Mouse (Mus musculus): ENCODE measurements around the gene Edem3. TPM values are rescaled to one million over a fixed set of nuclear protein-coding genes. Genes with fewer than 3 reads are reported as not detected.

Edem3 gene
- polyA plus RNA-seq, 1 experiment = 5.7 TPM

DNA sequence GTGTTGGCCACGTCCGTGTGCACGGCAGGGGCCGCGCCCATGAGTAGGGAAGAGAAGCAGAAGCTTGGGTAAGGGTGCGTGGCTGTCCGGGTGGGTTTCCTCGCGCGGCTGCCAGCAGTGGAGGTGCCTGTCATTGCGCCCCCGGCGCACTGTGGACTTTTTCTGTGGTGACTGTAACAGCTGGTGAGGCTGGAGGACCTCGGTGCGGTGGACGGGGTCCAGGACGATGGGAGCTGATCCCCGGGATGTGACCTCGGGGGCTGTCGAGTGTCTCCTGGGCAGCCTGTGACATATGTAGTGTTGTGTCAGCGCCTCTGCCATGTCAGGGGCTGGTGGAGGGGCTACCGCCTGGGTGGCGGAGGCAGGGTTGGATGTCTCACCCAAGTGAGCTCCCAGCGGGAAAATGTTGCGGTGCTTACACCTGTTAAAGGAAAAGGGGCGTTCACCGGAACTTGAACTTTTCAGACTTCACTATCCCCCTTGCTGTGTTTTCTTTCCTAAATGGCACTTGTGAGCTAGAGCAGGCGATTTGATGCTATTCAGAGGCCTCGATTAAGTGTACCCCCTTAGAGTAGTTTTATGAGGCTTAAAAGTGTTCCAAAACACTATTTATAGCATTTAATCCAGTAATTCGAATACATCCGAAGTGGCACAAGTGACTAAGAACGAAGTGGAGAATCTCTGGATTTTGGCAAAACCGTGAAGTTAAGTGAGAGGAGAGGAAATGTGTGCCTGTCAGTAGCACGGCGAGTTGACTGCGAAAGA lies 671 bp downstream of the Edem3 start:
- peak; percentile 7 for DNase-seq
- WGBS = under 1% methylated on average over 36 of the region's 36 CpGs
- Histone ChIP-seq H3K4me1 (replicated peaks; ENCODE audit: control insufficient read depth, insufficient read depth, low read length) (no peaks in the 10 kb centered on the region; the same call in 1 of the 2 replicates), H3K27me3 (ENCODE audit: control insufficient read depth, insufficient read depth, low read length) (no peaks in the 10 kb centered on the region), H3K27ac (ENCODE audit: control insufficient read depth, insufficient read depth, low read length) (no peak overlapping the region), H3K36me3 (ENCODE audit: control insufficient read depth, insufficient read depth, low read length) (0 out of 2 replicates have a peak, but pooled peaks cover 3% of the 10 kb centered on the region), H3K4me3 (ENCODE audit: control insufficient read depth, insufficient read depth, low read length) (peak overlapping the region; percentile 59)
- TF ChIP-seq POLR2A (IDR thresholded peaks at IDR 0.05; ENCODE audit: control insufficient read depth, extremely low read depth, insufficient read depth, low read length, poor library complexity) (no peak), CTCF (IDR thresholded peaks at IDR 0.05; ENCODE audit: borderline replicate concordance, control insufficient read depth, extremely low read depth, insufficient read depth, low read length, poor library complexity) (0 out of 2 replicates have a peak, but pooled peaks have one; percentile 14)

DNA sequence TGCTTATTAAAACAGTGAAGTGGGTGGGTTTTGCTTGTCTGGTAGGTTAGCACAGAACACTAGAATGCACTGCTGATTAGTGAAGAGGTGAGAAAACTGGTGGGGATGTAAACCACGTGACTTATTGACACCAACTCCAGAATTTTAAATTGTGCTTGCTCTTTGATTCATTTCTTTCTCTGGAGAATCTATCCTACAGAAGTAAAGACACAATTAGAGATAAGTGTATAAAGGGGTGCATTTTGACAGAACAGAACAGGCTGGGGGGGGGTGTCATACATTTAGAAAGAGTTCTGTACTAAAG lies 1.2 kb downstream of the Edem3 start:
- no peak overlapping the region for H3K27ac ChIP-seq (ENCODE audit: control insufficient read depth, insufficient read depth, low read length)
- no peak for DNase-seq
- no peak for TF ChIP-seq POLR2A (IDR thresholded peaks at IDR 0.05; ENCODE audit: control insufficient read depth, extremely low read depth, insufficient read depth, low read length, poor library complexity)
- no peak for TF ChIP-seq CTCF (IDR thresholded peaks at IDR 0.05; ENCODE audit: borderline replicate concordance, control insufficient read depth, extremely low read depth, insufficient read depth, low read length, poor library complexity)
- no peaks in the 10 kb centered on the region for H3K27me3 ChIP-seq (ENCODE audit: control insufficient read depth, insufficient read depth, low read length)
- H3K36me3 ChIP-seq (ENCODE audit: control insufficient read depth, insufficient read depth, low read length) = 0 out of 2 replicates have a peak, but pooled peaks cover 3% of the 10 kb centered on the region
- WGBS = 10% methylated on average over 1 of the region's 1 CpGs
- no peaks in the 10 kb centered on the region; the same call in 1 of the 2 replicates for H3K4me1 ChIP-seq (replicated peaks; ENCODE audit: control insufficient read depth, insufficient read depth, low read length)
- H3K4me3 ChIP-seq (ENCODE audit: control insufficient read depth, insufficient read depth, low read length) = no peak overlapping the region

DNA sequence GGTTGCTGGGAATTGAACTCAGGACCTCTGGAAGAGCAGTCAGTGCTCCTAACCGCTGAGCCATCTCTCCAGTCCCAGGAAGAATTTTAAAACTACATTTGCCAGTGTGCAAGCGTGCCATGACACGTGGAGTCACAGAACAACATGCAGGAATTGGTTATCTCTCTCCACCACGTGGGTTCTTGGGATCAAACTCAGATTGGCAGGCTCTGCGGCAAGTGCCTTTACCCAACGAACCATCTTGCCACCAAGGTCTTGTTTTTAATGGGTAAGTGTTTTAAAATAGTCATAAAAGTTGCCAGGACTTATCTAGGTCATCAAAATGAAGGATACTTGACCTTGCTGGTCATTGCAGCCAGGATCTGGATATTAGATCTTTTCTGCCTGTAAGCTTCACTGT lies 3.1 kb downstream of the Edem3 start:
- DNase-seq = no peak
- no peak overlapping the region for H3K27ac ChIP-seq (ENCODE audit: control insufficient read depth, insufficient read depth, low read length)
- 0 out of 2 replicates have a peak, but pooled peaks cover 3% of the 10 kb centered on the region for H3K36me3 ChIP-seq (ENCODE audit: control insufficient read depth, insufficient read depth, low read length)
- H3K4me1 ChIP-seq (replicated peaks; ENCODE audit: control insufficient read depth, insufficient read depth, low read length) = no peaks in the 10 kb centered on the region; the same call in 1 of the 2 replicates
- no peak overlapping the region for H3K4me3 ChIP-seq (ENCODE audit: control insufficient read depth, insufficient read depth, low read length)
- 94% methylated on average over 6 of the region's 6 CpGs for WGBS
- no peak for TF ChIP-seq POLR2A (IDR thresholded peaks at IDR 0.05; ENCODE audit: control insufficient read depth, extremely low read depth, insufficient read depth, low read length, poor library complexity)
- no peak for TF ChIP-seq CTCF (IDR thresholded peaks at IDR 0.05; ENCODE audit: borderline replicate concordance, control insufficient read depth, extremely low read depth, insufficient read depth, low read length, poor library complexity)
- no peaks in the 10 kb centered on the region for H3K27me3 ChIP-seq (ENCODE audit: control insufficient read depth, insufficient read depth, low read length)

DNA sequence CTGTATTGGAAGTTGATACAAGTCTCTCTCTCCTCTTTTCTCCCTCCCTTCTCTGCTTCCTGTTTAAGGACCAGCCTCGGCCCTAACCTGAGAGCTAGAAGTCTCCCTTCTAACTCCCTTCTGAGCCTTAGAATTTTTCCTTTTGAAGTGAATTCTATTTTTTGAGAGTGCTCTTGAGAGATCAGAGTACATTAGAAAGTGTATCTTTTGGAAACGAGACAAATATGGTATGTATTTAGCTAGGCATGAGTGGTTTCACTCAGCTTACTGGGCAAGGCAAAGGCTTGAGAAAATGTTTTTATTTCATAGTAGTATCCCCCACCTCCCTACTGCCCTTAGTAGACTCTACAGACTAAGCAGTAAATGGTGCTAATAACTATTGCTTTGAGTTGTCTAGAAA lies 3.8 kb downstream of the Edem3 start:
- DNase-seq = no peak
- H3K4me1 ChIP-seq (replicated peaks; ENCODE audit: control insufficient read depth, insufficient read depth, low read length) = no peaks in the 10 kb centered on the region
- H3K27me3 ChIP-seq (ENCODE audit: control insufficient read depth, insufficient read depth, low read length) = no peaks in the 10 kb centered on the region
- TF ChIP-seq POLR2A (IDR thresholded peaks at IDR 0.05; ENCODE audit: control insufficient read depth, extremely low read depth, insufficient read depth, low read length, poor library complexity) (no peak), CTCF (IDR thresholded peaks at IDR 0.05; ENCODE audit: borderline replicate concordance, control insufficient read depth, extremely low read depth, insufficient read depth, low read length, poor library complexity) (no peak)
- H3K4me3 ChIP-seq (ENCODE audit: control insufficient read depth, insufficient read depth, low read length) = no peak overlapping the region
- 57% methylated on average over 2 of the region's 2 CpGs for WGBS
- H3K27ac ChIP-seq (ENCODE audit: control insufficient read depth, insufficient read depth, low read length) = no peak overlapping the region
- H3K36me3 ChIP-seq (ENCODE audit: control insufficient read depth, insufficient read depth, low read length) = 0 out of 2 replicates have a peak, but pooled peaks cover 3% of the 10 kb centered on the region

DNA sequence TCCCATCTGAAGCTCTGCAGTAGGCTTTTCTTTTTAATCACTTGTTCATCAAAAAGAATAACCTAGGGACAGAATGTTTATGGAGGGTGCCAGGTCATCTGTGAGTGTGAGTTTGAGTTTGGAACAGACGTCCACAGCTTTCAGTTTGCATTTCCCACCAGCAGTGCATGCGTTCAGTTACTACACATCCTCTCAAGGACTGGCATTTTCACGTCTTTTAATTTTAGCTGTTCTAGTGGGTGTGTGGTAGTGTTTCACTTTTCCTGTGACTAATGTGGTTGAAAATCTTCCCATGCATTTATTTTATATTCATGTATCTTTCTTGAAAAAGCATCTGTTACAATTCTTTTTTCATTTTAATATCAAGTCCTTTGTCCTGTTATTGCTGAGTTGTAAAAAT lies 9.1 kb downstream of the Edem3 start:
- DNase-seq = no peak
- Histone ChIP-seq H3K27ac (ENCODE audit: control insufficient read depth, insufficient read depth, low read length) (no peak overlapping the region), H3K4me3 (ENCODE audit: control insufficient read depth, insufficient read depth, low read length) (no peak overlapping the region), H3K27me3 (ENCODE audit: control insufficient read depth, insufficient read depth, low read length) (no peaks in the 10 kb centered on the region), H3K4me1 (replicated peaks; ENCODE audit: control insufficient read depth, insufficient read depth, low read length) (no peaks in the 10 kb centered on the region), H3K36me3 (ENCODE audit: control insufficient read depth, insufficient read depth, low read length) (0 out of 2 replicates have a peak, but pooled peaks cover 3% of the 10 kb centered on the region)
- 68% methylated on average over 3 of the region's 3 CpGs for WGBS
- no peak for TF ChIP-seq CTCF (IDR thresholded peaks at IDR 0.05; ENCODE audit: borderline replicate concordance, control insufficient read depth, extremely low read depth, insufficient read depth, low read length, poor library complexity)
- TF ChIP-seq POLR2A (IDR thresholded peaks at IDR 0.05; ENCODE audit: control insufficient read depth, extremely low read depth, insufficient read depth, low read length, poor library complexity) = no peak

DNA sequence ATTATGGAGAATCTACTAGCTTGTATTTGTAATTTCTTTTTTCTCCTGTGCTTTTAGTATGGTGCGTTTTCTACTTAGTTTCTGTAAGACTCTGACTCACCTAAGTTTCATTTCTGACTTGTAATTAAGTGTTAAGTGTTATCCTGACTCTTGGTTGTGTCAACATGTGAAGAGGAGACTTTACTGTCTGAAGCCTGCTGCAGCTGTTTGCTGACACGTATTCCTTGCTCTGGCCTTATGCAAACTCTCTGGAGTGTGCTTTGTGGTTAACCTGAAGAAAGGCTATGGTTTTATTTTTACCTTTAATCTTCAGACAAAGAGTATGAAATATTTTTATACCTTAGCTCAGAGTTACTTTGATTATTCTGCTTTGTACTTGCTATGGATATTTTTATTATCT lies 11.0 kb downstream of the Edem3 start:
- WGBS = 38% methylated on average over 2 of the region's 2 CpGs
- Histone ChIP-seq H3K27me3 (ENCODE audit: control insufficient read depth, insufficient read depth, low read length) (no peaks in the 10 kb centered on the region), H3K36me3 (ENCODE audit: control insufficient read depth, insufficient read depth, low read length) (no peaks in the 10 kb centered on the region), H3K27ac (ENCODE audit: control insufficient read depth, insufficient read depth, low read length) (no peak overlapping the region), H3K4me1 (replicated peaks; ENCODE audit: control insufficient read depth, insufficient read depth, low read length) (no peaks in the 10 kb centered on the region), H3K4me3 (ENCODE audit: control insufficient read depth, insufficient read depth, low read length) (no peak overlapping the region)
- no peak for DNase-seq
- TF ChIP-seq CTCF (IDR thresholded peaks at IDR 0.05; ENCODE audit: borderline replicate concordance, control insufficient read depth, extremely low read depth, insufficient read depth, low read length, poor library complexity) = no peak

Measured in thymus, adult 2 months (tissue).